Mouse (Mus musculus) neutrophil, adult 65 days (primary cell): ENCODE data around the gene Hist1h3g. TPM values are rescaled to one million over a fixed set of nuclear protein-coding genes. Genes with fewer than 3 reads are reported as not detected.

Source experiments
- total RNA-seq: library from RNA; stranded (reverse); gene quantifications from 2 replicates; pipeline ENCODE4 v1.2.4, GENCODE M21; 2023

Hist1h3g gene
- 96.3 and 179 TPM in 2 replicates for total RNA-seq

GRCm38 (mm10) chr13:23535137-23536075 is at the start of gene Hist1h3g:
Gene Hist1h3g, plus strand, starts transcription at chr13:23535422.

GRCm38 (mm10) chr13:23488400-23489322 is 46.6 kb upstream of the Hist1h3g start, which contains the start of gene Btn2a2:
Gene Btn2a2, minus strand, starts transcription at chr13:23488857.

GRCm38 (mm10) chr13:23530901-23531875 is 4.0 kb upstream of the Hist1h3g start, which contains the start of gene Hist1h4h:
Gene Hist1h4h, plus strand, starts transcription at chr13:23531050.

GRCm38 (mm10) chr13:23533560-23534367 is 1.5 kb upstream of the Hist1h3g start, which contains the start of gene Hist1h2af:
Gene Hist1h2af, plus strand, starts transcription at chr13:23533906.

GRCm38 (mm10) chr13:23542999-23543607 is 7.9 kb downstream of the Hist1h3g start, which contains the start of gene Hist1h2bh:
Gene Hist1h2bh, minus strand, starts transcription at chr13:23543392.

GRCm38 (mm10) chr13:23543965-23544786 is 9.0 kb downstream of the Hist1h3g start, which contains the start of gene Hist1h3f:
Gene Hist1h3f, plus strand, starts transcription at chr13:23544052.

GRCm38 (mm10) chr13:23551146-23551834 is 16.1 kb downstream of the Hist1h3g start, which contains the start of gene Hist1h4f:
Gene Hist1h4f, minus strand, starts transcription at chr13:23551648.

GRCm38 (mm10) chr13:23552962-23553361 is 17.7 kb downstream of the Hist1h3g start, which contains the start of gene Hist1h1d:
Gene Hist1h1d, plus strand, starts transcription at chr13:23553262.

GRCm38 (mm10) chr13:23561883-23562659 is 26.8 kb downstream of the Hist1h3g start, which contains the start of gene Hist1h3e:
Gene Hist1h3e, minus strand, starts transcription at chr13:23562369.

GRCm38 (mm10) chr13:23571022-23571503 is 35.8 kb downstream of the Hist1h3g start, which contains the start of the genes Hist1h2ae and Hist1h2bg:
Gene Hist1h2ae, minus strand, starts transcription at chr13:23571220.
Gene Hist1h2bg, plus strand, starts transcription at chr13:23571396.

GRCm38 (mm10) chr13:23573898-23574524 is 38.8 kb downstream of the Hist1h3g start, which contains the start of the genes Hist1h2bf and Hist1h2ad:
Gene Hist1h2bf, minus strand, starts transcription at chr13:23574196.
Gene Hist1h2ad, plus strand, starts transcription at chr13:23574381.

GRCm38 (mm10) chr13:23575271-23575851 is 40.1 kb downstream of the Hist1h3g start, which contains the start of gene Hist1h3d:
Gene Hist1h3d, plus strand, starts transcription at chr13:23575763.

GRCm38 (mm10) chr13:23581408-23582218 is 46.4 kb downstream of the Hist1h3g start, which contains the start of gene Hist1h4d:
Gene Hist1h4d, plus strand, starts transcription at chr13:23581598.

